16 mouse cellular contexts compared by ENCODE assay signal in the genomic region with DNA sequence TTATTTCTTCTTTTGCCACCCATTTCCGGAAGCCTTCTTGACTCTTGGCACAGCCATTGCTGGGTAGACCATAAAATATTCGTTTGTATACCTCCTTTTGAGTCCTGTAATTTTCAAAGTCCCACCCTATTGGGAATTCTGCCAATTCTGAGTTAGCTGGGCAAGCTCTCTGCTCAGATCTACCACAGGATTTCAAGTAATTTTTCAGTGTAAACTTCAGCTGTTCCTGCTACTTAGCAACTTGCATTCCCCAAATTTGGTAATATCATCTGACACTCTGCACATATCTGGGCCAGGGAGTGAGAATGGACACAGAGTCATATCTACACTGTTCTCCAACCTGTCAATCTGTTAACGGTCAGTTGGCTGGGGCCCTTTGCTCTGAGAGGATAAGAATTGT.
DNase-seq lines count a peak whose midpoint lies in the region; ATAC-seq and TF ChIP-seq lines count a peak whose summit lies in the region.
"Had no signal": no experiment of that assay in that cellular context is flagged by ENCODE, and none has a peak within 500 bp of the region (broad histone marks: within the 10 kb centered on the region; RNA-seq: fewer than 3 reads in every experiment).

No protein-coding gene starts in this region.

- no peaks in the 10 kb centered on the region; the same call in 1 of the 2 replicates for H3K4me1 ChIP-seq in limb, embryonic 14.5 days (ENCODE audit: control insufficient read depth, insufficient read depth, low read length)
- no peaks in the 10 kb centered on the region for H3K4me1 ChIP-seq in limb, embryonic 10.5 days
- no peaks in the 10 kb centered on the region for H3K4me1 ChIP-seq in embryonic facial prominence, embryonic 15.5 days
- no peaks in the 10 kb centered on the region for H3K4me1 ChIP-seq in intestine, postnatal 0 days (replicated peaks; ENCODE audit: control insufficient read depth, insufficient read depth, low read length)
- H3K4me1 ChIP-seq: heart, embryonic 10.5 days; hindbrain, embryonic 12.5 days; intestine, embryonic 15.5 days; limb, embryonic 12.5 days; stomach, embryonic 15.5 days had no signal

- H3K36me3 ChIP-seq in limb, embryonic 14.5 days (ENCODE audit: control insufficient read depth, insufficient read depth, low read length) = no peaks in the 10 kb centered on the region
- H3K36me3 ChIP-seq in limb, embryonic 10.5 days = no peaks in the 10 kb centered on the region
- no peaks in the 10 kb centered on the region for H3K36me3 ChIP-seq in embryonic facial prominence, embryonic 15.5 days
- H3K36me3 ChIP-seq in intestine, postnatal 0 days (ENCODE audit: control insufficient read depth, insufficient read depth) = no peaks in the 10 kb centered on the region
- H3K36me3 ChIP-seq: heart, embryonic 10.5 days; hindbrain, embryonic 12.5 days; intestine, embryonic 15.5 days; limb, embryonic 12.5 days; stomach, embryonic 15.5 days had no signal

- no peaks in the 10 kb centered on the region for H3K9me3 ChIP-seq in limb, embryonic 14.5 days (ENCODE audit: control insufficient read depth, low read length)
- no peaks in the 10 kb centered on the region for H3K9me3 ChIP-seq in limb, embryonic 10.5 days (replicated peaks)
- H3K9me3 ChIP-seq in embryonic facial prominence, embryonic 15.5 days (replicated peaks) = no peaks in the 10 kb centered on the region
- H3K9me3 ChIP-seq in intestine, postnatal 0 days (ENCODE audit: control insufficient read depth) = no peaks in the 10 kb centered on the region
- H3K9me3 ChIP-seq: heart, embryonic 10.5 days; hindbrain, embryonic 12.5 days; intestine, embryonic 15.5 days; limb, embryonic 12.5 days; stomach, embryonic 15.5 days had no signal

- no peak for ATAC-seq in limb, embryonic 14.5 days (ENCODE audit: low FRiP score, low read depth)
- peak; percentile 60 for ATAC-seq in embryonic facial prominence, embryonic 15.5 days (ENCODE audit: insufficient number of reproducible peaks, low FRiP score, low TSS enrichment, low read depth)
- ATAC-seq in intestine, postnatal 0 days = no peak
- ATAC-seq: activated CD4-positive, CD25-positive, alpha-beta regulatory T cell, adult 4 months; intestine, embryonic 15.5 days; midbrain, embryonic 16.5 days had no signal

- TF ChIP-seq CTCF in intestine, postnatal 0 days (IDR thresholded peaks at IDR 0.05; ENCODE audit: low read depth) = no peak

- no peak overlapping the region for H3K4me2 ChIP-seq in limb, embryonic 14.5 days (replicated peaks; ENCODE audit: low read depth, low read length, severe bottlenecking)
- no peak overlapping the region for H3K4me2 ChIP-seq in embryonic facial prominence, embryonic 15.5 days (replicated peaks)
- H3K4me2 ChIP-seq in intestine, postnatal 0 days (replicated peaks; ENCODE audit: low read depth) = no peak overlapping the region
- H3K4me2 ChIP-seq: hindbrain, embryonic 12.5 days; intestine, embryonic 15.5 days; limb, embryonic 12.5 days; stomach, embryonic 15.5 days had no signal

- no peak overlapping the region for H3K4me3 ChIP-seq in limb, embryonic 14.5 days (replicated peaks; ENCODE audit: low read length)
- H3K4me3 ChIP-seq in limb, embryonic 10.5 days = no peak overlapping the region
- no peak overlapping the region for H3K4me3 ChIP-seq in embryonic facial prominence, embryonic 15.5 days (replicated peaks)
- no peak overlapping the region for H3K4me3 ChIP-seq in intestine, postnatal 0 days (ENCODE audit: low read depth, low read length)
- H3K4me3 ChIP-seq: heart, embryonic 10.5 days; hindbrain, embryonic 12.5 days; intestine, embryonic 15.5 days; limb, embryonic 12.5 days; stomach, embryonic 15.5 days had no signal

- H3K9ac ChIP-seq in limb, embryonic 14.5 days (ENCODE audit: low read depth, low read length, severe bottlenecking) = no peak overlapping the region
- no peak overlapping the region for H3K9ac ChIP-seq in embryonic facial prominence, embryonic 15.5 days
- no peak overlapping the region for H3K9ac ChIP-seq in intestine, postnatal 0 days (ENCODE audit: low read depth, low read length)
- H3K9ac ChIP-seq: hindbrain, embryonic 12.5 days; intestine, embryonic 15.5 days; limb, embryonic 12.5 days; stomach, embryonic 15.5 days had no signal

- no peak for TF ChIP-seq POLR2A in limb, embryonic 14.5 days (IDR thresholded peaks at IDR 0.05; ENCODE audit: borderline replicate concordance, extremely low read depth, insufficient read depth, insufficient read length)

- WGBS in limb, embryonic 14.5 days = 51% methylated on average over 3 of the region's 3 CpGs
- WGBS in limb, embryonic 10.5 days = 90% methylated on average over 3 of the region's 3 CpGs
- 53% methylated on average over 3 of the region's 3 CpGs for WGBS in embryonic facial prominence, embryonic 15.5 days
- 48% methylated on average over 3 of the region's 3 CpGs for WGBS in intestine, postnatal 0 days

- H3K27ac ChIP-seq in limb, embryonic 14.5 days (replicated peaks; ENCODE audit: low read depth, low read length) = no peak overlapping the region
- no peak overlapping the region for H3K27ac ChIP-seq in limb, embryonic 10.5 days
- no peak overlapping the region for H3K27ac ChIP-seq in embryonic facial prominence, embryonic 15.5 days (replicated peaks)
- H3K27ac ChIP-seq in intestine, postnatal 0 days (ENCODE audit: low read depth, low read length) = no peak overlapping the region
- H3K27ac ChIP-seq: heart, embryonic 10.5 days; hindbrain, embryonic 12.5 days; intestine, embryonic 15.5 days; limb, embryonic 12.5 days; stomach, embryonic 15.5 days had no signal

- DNase-seq in adrenal gland, postnatal 10 days = peak; percentile 3
- DNase-seq in adrenal gland, postnatal 14 days = no peak
- peak; percentile 4 for DNase-seq in limb, embryonic 14.5 days (ENCODE audit: low spot score)
- DNase-seq in limb, embryonic 10.5 days (ENCODE audit: low spot score) = no peak
- DNase-seq in 3T3-L1 (ENCODE audit: low read depth, low spot score) = peak; percentile 24
- DNase-seq in right cerebral cortex, postnatal 25 days = no peak
- DNase-seq: cerebellum, postnatal 14 days had no signal

- H3K27me3 ChIP-seq in limb, embryonic 14.5 days (ENCODE audit: control insufficient read depth, insufficient read depth, low read length) = no peaks in the 10 kb centered on the region
- no peaks in the 10 kb centered on the region for H3K27me3 ChIP-seq in limb, embryonic 10.5 days (ENCODE audit: low read depth, poor library complexity, severe bottlenecking)
- no peaks in the 10 kb centered on the region for H3K27me3 ChIP-seq in embryonic facial prominence, embryonic 15.5 days
- no peaks in the 10 kb centered on the region for H3K27me3 ChIP-seq in intestine, postnatal 0 days (replicated peaks; ENCODE audit: control insufficient read depth, insufficient read depth, low read length)
- H3K27me3 ChIP-seq: hindbrain, embryonic 12.5 days; intestine, embryonic 15.5 days; limb, embryonic 12.5 days; stomach, embryonic 15.5 days had no signal

Comparison
In these comparisons a context has a peak if more than half of its experiments do, and no peak if none do; other contexts are left out.
1. DNase-seq: peak in adrenal gland, postnatal 10 days (single experiment), limb, embryonic 14.5 days (single experiment) and 3T3-L1 (single experiment); none in adrenal gland, postnatal 14 days (single experiment), limb, embryonic 10.5 days (single experiment) and right cerebral cortex, postnatal 25 days (single experiment).